Mouse (Mus musculus): ENCODE results near the gene Nup107. TPM values are rescaled to one million over a fixed set of nuclear protein-coding genes. Genes with fewer than 3 reads are reported as not detected.

Gene Nup107
- polyA plus RNA-seq, 1 experiment, result 29.6 TPM

GRCm38 (mm10) chr10:117776281-117777102 lies 16.0 kb downstream of the Nup107 start:
- TF ChIP-seq CTCF (IDR thresholded peaks at IDR 0.05; ENCODE audit: borderline replicate concordance, extremely low read depth, insufficient read depth, insufficient read length) (no peak), POLR2A (IDR thresholded peaks at IDR 0.05; ENCODE audit: borderline replicate concordance, extremely low read depth, insufficient read depth, insufficient read length, poor library complexity, severe bottlenecking) (no peak)
- DNase-seq (ENCODE audit: low read depth), result no peak

GRCm38 (mm10) chr10:117775401-117776144 lies 16.9 kb downstream of the Nup107 start:
- DNase-seq (ENCODE audit: low read depth), result no peak
- TF ChIP-seq POLR2A (IDR thresholded peaks at IDR 0.05; ENCODE audit: borderline replicate concordance, extremely low read depth, insufficient read depth, insufficient read length, poor library complexity, severe bottlenecking) (no peak), CTCF (IDR thresholded peaks at IDR 0.05; ENCODE audit: borderline replicate concordance, extremely low read depth, insufficient read depth, insufficient read length) (no peak)

GRCm38 (mm10) chr10:117774817-117775120 lies 17.7 kb downstream of the Nup107 start:
- TF ChIP-seq CTCF (IDR thresholded peaks at IDR 0.05; ENCODE audit: borderline replicate concordance, extremely low read depth, insufficient read depth, insufficient read length), result no peak
- TF ChIP-seq POLR2A (IDR thresholded peaks at IDR 0.05; ENCODE audit: borderline replicate concordance, extremely low read depth, insufficient read depth, insufficient read length, poor library complexity, severe bottlenecking), result no peak
- no peak for DNase-seq (ENCODE audit: low read depth)

- DNase-seq (ENCODE audit: low read depth), result no peak
- TF ChIP-seq CTCF (IDR thresholded peaks at IDR 0.05; ENCODE audit: borderline replicate concordance, extremely low read depth, insufficient read depth, insufficient read length) (no peak), POLR2A (IDR thresholded peaks at IDR 0.05; ENCODE audit: borderline replicate concordance, extremely low read depth, insufficient read depth, insufficient read length, poor library complexity, severe bottlenecking) (no peak)
Measured at GRCm38 (mm10) chr10:117774011-117774816, 18.3 kb downstream of the Nup107 start.

GRCm38 (mm10) chr10:117773106-117773720 lies 19.3 kb downstream of the Nup107 start:
- TF ChIP-seq POLR2A (IDR thresholded peaks at IDR 0.05; ENCODE audit: borderline replicate concordance, extremely low read depth, insufficient read depth, insufficient read length, poor library complexity, severe bottlenecking), result no peak
- no peak for DNase-seq (ENCODE audit: low read depth)

GRCm38 (mm10) chr10:117772364-117773105 lies 20.0 kb downstream of the Nup107 start:
- no peak for DNase-seq (ENCODE audit: low read depth)
- no peak for TF ChIP-seq POLR2A (IDR thresholded peaks at IDR 0.05; ENCODE audit: borderline replicate concordance, extremely low read depth, insufficient read depth, insufficient read length, poor library complexity, severe bottlenecking)
- TF ChIP-seq CTCF (IDR thresholded peaks at IDR 0.05; ENCODE audit: borderline replicate concordance, extremely low read depth, insufficient read depth, insufficient read length), result no peak

GRCm38 (mm10) chr10:117771131-117771510 lies 21.4 kb downstream of the Nup107 start:
- DNase-seq (ENCODE audit: low read depth), result no peak
- TF ChIP-seq CTCF (IDR thresholded peaks at IDR 0.05; ENCODE audit: borderline replicate concordance, extremely low read depth, insufficient read depth, insufficient read length) (no peak), POLR2A (IDR thresholded peaks at IDR 0.05; ENCODE audit: borderline replicate concordance, extremely low read depth, insufficient read depth, insufficient read length, poor library complexity, severe bottlenecking) (no peak)

GRCm38 (mm10) chr10:117770286-117771130 lies 22.0 kb downstream of the Nup107 start:
- no peak for TF ChIP-seq POLR2A (IDR thresholded peaks at IDR 0.05; ENCODE audit: borderline replicate concordance, extremely low read depth, insufficient read depth, insufficient read length, poor library complexity, severe bottlenecking)
- no peak for TF ChIP-seq CTCF (IDR thresholded peaks at IDR 0.05; ENCODE audit: borderline replicate concordance, extremely low read depth, insufficient read depth, insufficient read length)
- DNase-seq (ENCODE audit: low read depth), result no peak

GRCm38 (mm10) chr10:117769541-117770285 lies 22.8 kb downstream of the Nup107 start:
- DNase-seq (ENCODE audit: low read depth), result no peak
- TF ChIP-seq CTCF (IDR thresholded peaks at IDR 0.05; ENCODE audit: borderline replicate concordance, extremely low read depth, insufficient read depth, insufficient read length), result no peak
